Mouse (Mus musculus) stomach, postnatal 0 days (tissue): ENCODE measurements around the gene 5031439G07Rik. TPM values are rescaled to one million over a fixed set of nuclear protein-coding genes. Genes with fewer than 3 reads are reported as not detected.

ENCODE experiments used
- ATAC-seq: fragments of 200-750 bp; cut with Nextera tagmentation; 2 replicates; pipeline ENCODE4 v1.8.0; 2017; ENCODE audit not compliant: low FRiP score, low TSS enrichment
- DNase-seq: peaks from one replicate; pipeline ENCODE4 v3.0.0-alpha.2; 2016; ENCODE audit warnings: low spot score
- H3K27ac ChIP-seq: fragments of 300-500 bp; sonication (generic); replicated peaks from 2 replicates; pipeline ENCODE4 v1.5.1; 2014; ENCODE audit warnings: mild to moderate bottlenecking, control low read depth
- H3K27me3 ChIP-seq: fragments of 300-500 bp; sonication (generic); 2 replicates; pipeline ENCODE4 v1.6.1; 2014; ENCODE audit warnings: low read length; ENCODE audit not compliant: control insufficient read depth, insufficient read depth
- H3K36me3 ChIP-seq: fragments of 300-500 bp; sonication (generic); 2 replicates; pipeline ENCODE4 v1.6.1; 2014; ENCODE audit warnings: low read length, mixed read lengths; ENCODE audit not compliant: control insufficient read depth, insufficient read depth
- H3K4me1 ChIP-seq: fragments of 300-500 bp; sonication (generic); replicated peaks from 2 replicates; pipeline ENCODE4 v1.6.1; 2014; ENCODE audit warnings: antibody characterized with exemption; ENCODE audit not compliant: control insufficient read depth, insufficient read depth
- H3K4me2 ChIP-seq: fragments of 300-500 bp; sonication (generic); replicated peaks from 2 replicates; pipeline ENCODE4 v1.6.1; 2014; ENCODE audit warnings: low read depth, mild to moderate bottlenecking, control low read depth, moderate library complexity
- H3K4me3 ChIP-seq: fragments of 300-500 bp; sonication (generic); 2 replicates; pipeline ENCODE4 v1.5.1; 2014; ENCODE audit warnings: low read depth, low read length, control low read depth
- H3K9ac ChIP-seq: fragments of 300-500 bp; sonication (generic); 2 replicates; pipeline ENCODE4 v1.6.1; 2014; ENCODE audit warnings: mild to moderate bottlenecking, low read length, control low read depth, mixed read lengths
- H3K9me3 ChIP-seq: fragments of 300-500 bp; sonication (generic); 2 replicates; pipeline ENCODE4 v1.6.1; 2016; ENCODE audit warnings: low read length; ENCODE audit not compliant: control insufficient read depth
- CTCF ChIP-seq: IDR thresholded peaks from 2 replicates; pipeline ENCODE4 v1.5.1; 2016; ENCODE audit warnings: antibody characterized with exemption, low read depth, mild to moderate bottlenecking, moderate library complexity
- EP300 ChIP-seq: optimal IDR thresholded peaks from 2 replicates; pipeline ENCODE3; 2016; ENCODE audit warnings: antibody characterized with exemption
- WGBS: fragments of 180-500 bp; shearing (Covaris S2); extraction: QIAGEN DNeasy Blood & Tissue Kit; methylation state at CpG from one replicate; pipeline ENCODE4 v1.1.7; 2014; 5-methylcytosine and 5-hydroxymethylcytosine counted together
- polyA plus RNA-seq: library from polyadenylated mRNA; unstranded; fragments of >200 nt; fragmentation: Nextera tagmentation; extraction: Ambion mirVana; gene quantifications from 2 replicates; pipeline ENCODE4 v1.2.1, GENCODE M21; 2015

5031439G07Rik gene
- polyA plus RNA-seq, 1 experiment from 2014 or later, result 6.6 TPM

DNA sequence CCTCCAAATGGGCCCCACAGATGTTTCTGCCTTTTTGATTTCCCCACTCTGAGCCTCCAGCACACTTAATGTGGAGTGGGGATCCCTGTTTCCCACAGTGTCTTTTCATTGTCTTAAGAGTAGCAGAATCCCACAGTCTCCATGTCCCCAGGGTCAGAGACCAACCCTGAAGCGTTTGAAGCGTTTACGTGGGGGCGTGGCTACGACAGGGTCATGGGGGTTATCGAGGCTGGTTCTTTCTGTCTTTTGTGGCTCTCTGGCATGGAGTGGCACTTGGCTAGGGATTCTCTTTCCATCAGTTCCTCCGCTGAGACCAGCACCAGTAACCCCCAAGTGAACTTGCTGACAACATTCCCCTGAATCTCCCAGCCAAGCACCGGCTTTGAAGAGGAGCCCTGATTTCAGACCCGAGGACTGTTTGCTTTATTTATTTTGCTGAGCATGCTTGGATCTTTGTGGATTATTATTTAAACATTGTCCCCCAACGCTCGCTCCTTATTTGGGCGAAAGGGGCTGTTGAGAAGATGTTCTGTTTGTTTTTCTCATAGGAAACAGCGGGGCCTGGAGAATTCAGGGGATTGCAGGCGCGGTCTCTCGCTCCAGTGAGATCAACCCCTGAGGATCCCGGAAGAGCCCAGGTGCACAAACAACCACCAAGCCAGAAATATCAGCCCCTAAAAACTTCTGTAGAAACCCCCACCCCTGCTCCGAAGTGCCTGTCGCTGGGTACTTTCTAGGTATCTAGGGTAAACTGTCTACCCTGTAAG lies 23.7 kb upstream of the 5031439G07Rik start:
- 0 out of 2 replicates have a peak overlapping the region, but pooled peaks have one; percentile 4 for H3K4me2 ChIP-seq
- H3K36me3 ChIP-seq, result no peaks in the 10 kb centered on the region
- peak overlapping the region; percentile 82 for H3K27ac ChIP-seq
- peaks cover 6% of the 10 kb centered on the region for H3K4me1 ChIP-seq
- no peak overlapping the region for H3K4me3 ChIP-seq
- H3K9ac ChIP-seq, result 0 out of 2 replicates have a peak overlapping the region, but pooled peaks have one; percentile 43
- peak; percentile 33; the same call in 1 of the 2 replicates for ATAC-seq
- TF ChIP-seq CTCF, result no peak
- no peak for TF ChIP-seq EP300
- no peak for DNase-seq
- H3K9me3 ChIP-seq, result no peaks in the 10 kb centered on the region
- H3K27me3 ChIP-seq, result no peaks in the 10 kb centered on the region
- 13% methylated on average over 19 of the region's 19 CpGs for WGBS

GRCm38 (mm10) chr15:85009666-85010065 lies 21.3 kb upstream of the 5031439G07Rik start:
- Histone ChIP-seq H3K4me2 (no peak overlapping the region), H3K9me3 (no peaks in the 10 kb centered on the region), H3K27ac (no peak overlapping the region), H3K4me3 (no peak overlapping the region), H3K36me3 (no peaks in the 10 kb centered on the region), H3K27me3 (no peaks in the 10 kb centered on the region), H3K4me1 (peaks cover 6% of the 10 kb centered on the region; the same call in 1 of the 2 replicates), H3K9ac (no peak overlapping the region)
- ATAC-seq, result no peak
- WGBS, result 85% methylated on average over 8 of the region's 8 CpGs
- TF ChIP-seq CTCF (no peak), EP300 (no peak)
- DNase-seq, result no peak

- H3K4me2 ChIP-seq, result no peak overlapping the region
Measured at GRCm38 (mm10) chr15:85000984-85001982, 12.9 kb upstream of the 5031439G07Rik start.

DNA sequence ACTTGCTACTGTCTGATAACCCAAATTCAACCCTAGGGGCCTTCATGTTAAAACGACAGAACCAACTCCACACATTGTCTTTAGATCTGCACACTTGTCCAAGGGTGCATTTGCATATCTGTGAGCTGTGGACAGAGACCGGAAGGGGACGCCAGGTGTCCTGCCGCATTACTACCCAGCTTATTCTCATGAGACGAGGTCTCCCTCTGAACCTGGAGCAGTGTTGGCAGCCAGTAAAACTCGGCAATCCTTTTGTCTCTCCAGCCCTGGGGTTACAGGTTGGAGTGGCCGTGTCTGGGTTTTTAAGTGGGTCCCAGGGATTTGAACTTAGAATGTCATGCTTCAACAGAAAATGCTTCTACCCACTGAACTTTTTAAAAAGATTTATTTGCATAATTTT lies 11.6 kb upstream of the 5031439G07Rik start:
- Histone ChIP-seq H3K27me3 (no peaks in the 10 kb centered on the region), H3K27ac (no peak overlapping the region), H3K9ac (no peak overlapping the region), H3K4me2 (no peak overlapping the region), H3K4me3 (no peak overlapping the region), H3K36me3 (no peaks in the 10 kb centered on the region), H3K9me3 (no peaks in the 10 kb centered on the region), H3K4me1 (no peaks in the 10 kb centered on the region)
- ATAC-seq (no peak), DNase-seq (no peak)
- TF ChIP-seq EP300 (no peak), CTCF (no peak)
- WGBS, result 69% methylated on average over 7 of the region's 7 CpGs

More at GRCm38 (mm10) chr15:85000984-85001982, 12.9 kb upstream of the 5031439G07Rik start:
- Histone ChIP-seq H3K9ac (no peak overlapping the region), H3K27ac (no peak overlapping the region), H3K4me3 (no peak overlapping the region), H3K4me1 (no peaks in the 10 kb centered on the region), H3K9me3 (no peaks in the 10 kb centered on the region), H3K36me3 (no peaks in the 10 kb centered on the region), H3K27me3 (no peaks in the 10 kb centered on the region)
- TF ChIP-seq EP300, result no peak
- TF ChIP-seq CTCF, result peak; percentile 98
- WGBS, result 18% methylated on average over 29 of the region's 29 CpGs
- ATAC-seq, result peak; percentile 86
- DNase-seq, result peak; percentile 87

DNA sequence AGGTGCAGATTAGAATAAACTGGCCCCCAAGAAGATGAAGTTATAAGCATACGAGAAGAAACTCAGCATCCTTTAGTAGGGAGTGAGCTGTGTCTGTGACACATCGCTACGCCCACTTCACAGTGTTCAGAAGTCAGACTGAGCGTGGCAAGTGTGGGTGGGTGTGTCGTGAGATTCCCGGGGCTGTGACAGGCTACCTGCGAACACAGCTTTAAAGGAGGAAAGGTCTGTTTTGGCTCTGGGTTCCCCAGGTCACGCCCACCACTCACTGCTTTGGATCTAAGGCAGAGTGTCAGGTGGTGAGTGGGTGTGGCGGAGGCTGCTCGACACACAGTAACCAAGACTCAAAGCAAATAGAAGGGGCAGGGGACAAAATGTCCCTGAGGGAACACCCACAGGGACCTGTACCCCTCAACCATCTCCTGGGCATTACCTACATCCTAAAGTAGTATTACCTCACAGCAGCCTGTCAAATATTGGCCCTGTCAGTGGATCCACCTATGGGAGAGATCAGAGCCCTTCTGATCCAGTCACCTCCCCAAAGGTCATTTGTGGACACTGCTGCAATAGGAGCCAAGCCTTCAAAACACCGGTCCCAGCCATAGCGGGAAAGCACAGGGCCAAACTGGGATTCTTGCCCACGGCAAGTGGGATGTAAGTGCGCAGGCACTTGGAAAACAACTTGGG lies 9.6 kb upstream of the 5031439G07Rik start:
- Histone ChIP-seq H3K4me2 (no peak overlapping the region), H3K27ac (no peak overlapping the region), H3K36me3 (no peaks in the 10 kb centered on the region), H3K9me3 (no peaks in the 10 kb centered on the region), H3K4me3 (no peak overlapping the region), H3K27me3 (no peaks in the 10 kb centered on the region), H3K9ac (no peak overlapping the region), H3K4me1 (no peaks in the 10 kb centered on the region)
- ATAC-seq (no peak), DNase-seq (no peak)
- TF ChIP-seq CTCF (no peak), EP300 (no peak)
- 55% methylated on average over 14 of the region's 14 CpGs for WGBS
